Mouse (Mus musculus): Measurements from ENCODE around the gene Faf1. TPM values are rescaled to one million over a fixed set of nuclear protein-coding genes. Genes with fewer than 3 reads are reported as not detected.

Gene Faf1
- polyA plus RNA-seq, 1 experiment from 2014 or later, result 14.5 TPM

DNA sequence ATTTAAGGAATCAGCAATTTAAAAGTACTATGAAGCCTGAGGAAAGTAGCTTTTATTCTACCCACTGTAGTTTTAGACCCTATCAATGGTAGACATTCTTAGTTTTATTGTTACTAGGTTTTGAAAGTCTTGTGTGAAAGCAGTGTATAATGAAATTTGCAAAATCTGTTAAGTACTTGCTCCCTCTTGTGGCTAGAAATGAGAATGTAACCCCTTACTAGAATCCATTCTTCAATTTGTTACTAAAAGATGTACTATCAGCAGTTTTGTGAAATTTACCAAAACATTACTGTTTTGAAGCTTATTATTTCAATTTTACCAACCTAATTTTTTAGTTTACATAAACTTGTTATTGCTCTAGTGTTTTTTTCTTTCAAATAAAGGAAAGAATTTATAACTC, 27.2 kb downstream of the Faf1 start:
- Histone ChIP-seq H3K9me3 (replicated peaks) (no peaks in the 10 kb centered on the region), H3K4me3 (replicated peaks) (no peak overlapping the region), H3K36me3 (replicated peaks) (no peaks in the 10 kb centered on the region), H3K4me1 (replicated peaks) (peaks cover 14% of the 10 kb centered on the region), H3K27me3 (no peaks in the 10 kb centered on the region), H3K27ac (replicated peaks) (no peak overlapping the region), H3K9ac (no peak overlapping the region), H3K4me2 (no peak overlapping the region)
- ATAC-seq (ENCODE audit: insufficient read depth), result no peak

DNA sequence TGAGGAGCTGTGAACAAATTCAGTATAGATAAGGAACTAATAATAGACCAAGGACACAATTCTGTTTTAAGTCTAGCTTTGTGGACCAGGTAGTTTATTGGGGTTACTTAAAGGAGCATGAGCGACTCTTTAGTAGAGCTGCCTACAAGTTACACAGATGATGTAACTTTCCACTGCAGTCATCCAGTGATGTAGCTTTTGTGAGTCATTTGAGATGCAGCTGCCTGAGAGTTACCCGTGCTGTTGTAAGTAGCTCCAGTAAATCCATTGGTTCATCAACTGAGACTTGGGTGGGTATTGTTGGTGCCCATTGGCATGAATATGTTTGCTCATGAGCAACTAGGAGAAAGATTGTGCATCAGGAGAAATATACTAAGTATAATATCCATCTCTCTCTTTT, 29.0 kb downstream of the Faf1 start:
- 80% methylated on average over 2 of the region's 2 CpGs for WGBS (ENCODE audit: insufficient replicate concordance)
- no peaks in the 10 kb centered on the region for H3K36me3 ChIP-seq (replicated peaks)
- no peaks in the 10 kb centered on the region for H3K27me3 ChIP-seq
- H3K4me3 ChIP-seq (replicated peaks), result no peak overlapping the region
- peaks cover 14% of the 10 kb centered on the region for H3K4me1 ChIP-seq (replicated peaks)
- H3K9ac ChIP-seq, result no peak overlapping the region
- H3K4me2 ChIP-seq, result no peak overlapping the region
- ATAC-seq (ENCODE audit: insufficient read depth), result no peak
- H3K9me3 ChIP-seq (replicated peaks), result no peaks in the 10 kb centered on the region
- H3K27ac ChIP-seq (replicated peaks), result no peak overlapping the region

GRCm38 (mm10) chr4:109719281-109719680, 42.9 kb downstream of the Faf1 start:
- WGBS (ENCODE audit: insufficient replicate concordance), result 83% methylated on average over 5 of the region's 5 CpGs
- H3K36me3 ChIP-seq (replicated peaks), result no peaks in the 10 kb centered on the region
- no peaks in the 10 kb centered on the region for H3K27me3 ChIP-seq
- H3K9me3 ChIP-seq (replicated peaks), result no peaks in the 10 kb centered on the region
- H3K4me1 ChIP-seq (replicated peaks), result no peaks in the 10 kb centered on the region
- no peak overlapping the region for H3K4me3 ChIP-seq (replicated peaks)
- no peak for ATAC-seq (ENCODE audit: insufficient read depth)
- no peak overlapping the region for H3K4me2 ChIP-seq
- H3K27ac ChIP-seq (replicated peaks), result no peak overlapping the region
- H3K9ac ChIP-seq, result no peak overlapping the region

DNA sequence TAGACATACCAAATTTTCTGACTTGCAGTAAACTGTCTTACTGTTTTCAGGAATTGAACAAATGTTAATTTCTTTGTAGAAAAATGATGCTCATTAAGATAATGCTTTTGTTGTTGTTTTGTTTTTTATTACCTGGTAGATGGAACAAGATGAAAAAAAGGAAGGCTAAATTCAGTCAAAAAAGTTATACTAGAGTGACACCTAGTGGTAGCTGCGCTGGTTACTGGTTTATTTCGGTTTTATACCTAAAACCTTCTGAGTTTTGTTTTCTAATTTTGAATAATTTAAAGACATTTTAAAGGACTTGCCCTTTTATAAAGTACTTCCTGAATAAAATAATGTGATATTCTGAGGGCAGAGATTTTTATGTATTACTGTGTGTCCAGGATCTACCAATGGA, 52.9 kb downstream of the Faf1 start:
- Histone ChIP-seq H3K27ac (replicated peaks) (no peak overlapping the region), H3K36me3 (replicated peaks) (no peaks in the 10 kb centered on the region), H3K27me3 (no peaks in the 10 kb centered on the region), H3K4me3 (replicated peaks) (no peak overlapping the region), H3K9ac (no peak overlapping the region), H3K4me2 (no peak overlapping the region), H3K9me3 (replicated peaks) (no peaks in the 10 kb centered on the region), H3K4me1 (replicated peaks) (no peaks in the 10 kb centered on the region)
- ATAC-seq (ENCODE audit: insufficient read depth), result no peak
- WGBS (ENCODE audit: insufficient replicate concordance), result 7% methylated on average over 2 of the region's 2 CpGs

GRCm38 (mm10) chr4:109735754-109736153, 59.4 kb downstream of the Faf1 start:
- no peak overlapping the region for H3K9ac ChIP-seq

DNA sequence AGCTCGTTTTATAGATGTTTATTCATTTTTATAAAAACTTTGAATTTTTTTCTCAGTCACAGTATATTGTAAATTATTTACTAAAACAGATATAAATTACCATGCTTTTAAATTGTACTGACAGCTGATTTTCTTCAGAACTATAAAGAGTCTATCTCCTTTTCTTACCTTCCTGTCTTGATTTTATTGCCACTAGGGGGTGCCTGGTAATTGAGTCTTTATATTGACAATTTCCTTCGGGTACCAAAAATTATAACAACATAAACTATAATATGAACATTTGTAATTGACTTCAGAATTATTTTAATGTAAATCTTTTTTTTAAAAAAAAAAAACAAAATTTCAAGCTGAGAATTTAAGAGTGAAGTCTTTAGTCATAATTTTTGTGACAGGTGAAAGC, 67.6 kb downstream of the Faf1 start:
- H3K4me2 ChIP-seq, result no peak overlapping the region
- no peaks in the 10 kb centered on the region for H3K9me3 ChIP-seq (replicated peaks)
- no peaks in the 10 kb centered on the region for H3K4me1 ChIP-seq (replicated peaks)
- no peak overlapping the region for H3K27ac ChIP-seq (replicated peaks)
- WGBS (ENCODE audit: insufficient replicate concordance), result 66% methylated on average over 2 of the region's 2 CpGs
- peaks cover 5% of the 10 kb centered on the region; the same call in 1 of the 2 replicates for H3K36me3 ChIP-seq (replicated peaks)
- H3K27me3 ChIP-seq, result no peaks in the 10 kb centered on the region
- no peak overlapping the region for H3K4me3 ChIP-seq (replicated peaks)
- H3K9ac ChIP-seq, result no peak overlapping the region
- no peak for ATAC-seq (ENCODE audit: insufficient read depth)

More at GRCm38 (mm10) chr4:109735754-109736153, 59.4 kb downstream of the Faf1 start:
- Histone ChIP-seq H3K36me3 (replicated peaks) (0 out of 2 replicates have a peak, but pooled peaks cover 7% of the 10 kb centered on the region), H3K4me2 (no peak overlapping the region), H3K27ac (replicated peaks) (no peak overlapping the region), H3K4me3 (replicated peaks) (no peak overlapping the region), H3K9me3 (replicated peaks) (no peaks in the 10 kb centered on the region), H3K4me1 (replicated peaks) (no peaks in the 10 kb centered on the region), H3K27me3 (no peaks in the 10 kb centered on the region)
- WGBS (ENCODE audit: insufficient replicate concordance), result 68% methylated on average over 1 of the region's 1 CpGs
- ATAC-seq (ENCODE audit: insufficient read depth), result no peak

- WGBS (ENCODE audit: insufficient replicate concordance), result 40% methylated on average over 2 of the region's 2 CpGs
- H3K9me3 ChIP-seq (replicated peaks), result no peaks in the 10 kb centered on the region
- H3K4me3 ChIP-seq (replicated peaks), result no peak overlapping the region
- no peak overlapping the region for H3K9ac ChIP-seq
- no peak overlapping the region for H3K4me2 ChIP-seq
- H3K27ac ChIP-seq (replicated peaks), result no peak overlapping the region
- no peaks in the 10 kb centered on the region for H3K4me1 ChIP-seq (replicated peaks)
- no peak for ATAC-seq (ENCODE audit: insufficient read depth)
- peaks cover 7% of the 10 kb centered on the region for H3K36me3 ChIP-seq (replicated peaks)
- no peaks in the 10 kb centered on the region for H3K27me3 ChIP-seq
Observed at GRCm38 (mm10) chr4:109759031-109759430, 82.6 kb downstream of the Faf1 start.

DNA sequence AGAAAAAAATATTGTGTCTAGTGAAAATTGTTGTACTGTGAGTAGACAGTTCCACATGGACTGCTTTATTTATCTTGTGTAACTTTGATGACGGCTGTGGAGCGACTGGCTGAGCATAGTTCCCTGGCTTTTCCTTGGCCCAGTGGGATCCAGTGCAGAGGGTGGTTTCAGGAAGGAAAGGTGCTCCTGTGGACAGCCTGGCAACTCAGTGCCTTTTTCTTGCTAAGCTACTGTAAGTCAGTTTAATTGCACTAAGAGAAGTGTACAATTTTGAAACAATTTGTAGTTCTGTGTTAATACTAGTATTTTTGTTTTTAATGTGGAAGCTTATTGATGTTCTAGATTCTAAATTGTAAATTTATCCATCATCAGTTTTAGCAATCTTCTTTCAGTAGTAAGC, 83.5 kb downstream of the Faf1 start:
- WGBS (ENCODE audit: insufficient replicate concordance), result 66% methylated on average over 2 of the region's 2 CpGs
- Histone ChIP-seq H3K4me1 (replicated peaks) (no peaks in the 10 kb centered on the region), H3K4me2 (no peak overlapping the region), H3K36me3 (replicated peaks) (0 out of 2 replicates have a peak, but pooled peaks cover 2% of the 10 kb centered on the region), H3K27me3 (no peaks in the 10 kb centered on the region), H3K9ac (no peak overlapping the region), H3K9me3 (replicated peaks) (no peaks in the 10 kb centered on the region), H3K4me3 (replicated peaks) (no peak overlapping the region), H3K27ac (replicated peaks) (no peak overlapping the region)
- ATAC-seq (ENCODE audit: insufficient read depth), result no peak

GRCm38 (mm10) chr4:109760501-109760900, 84.1 kb downstream of the Faf1 start:
- no peak for ATAC-seq (ENCODE audit: insufficient read depth)
- WGBS (ENCODE audit: insufficient replicate concordance), result 61% methylated on average over 3 of the region's 3 CpGs
- H3K4me1 ChIP-seq (replicated peaks), result no peaks in the 10 kb centered on the region

DNA sequence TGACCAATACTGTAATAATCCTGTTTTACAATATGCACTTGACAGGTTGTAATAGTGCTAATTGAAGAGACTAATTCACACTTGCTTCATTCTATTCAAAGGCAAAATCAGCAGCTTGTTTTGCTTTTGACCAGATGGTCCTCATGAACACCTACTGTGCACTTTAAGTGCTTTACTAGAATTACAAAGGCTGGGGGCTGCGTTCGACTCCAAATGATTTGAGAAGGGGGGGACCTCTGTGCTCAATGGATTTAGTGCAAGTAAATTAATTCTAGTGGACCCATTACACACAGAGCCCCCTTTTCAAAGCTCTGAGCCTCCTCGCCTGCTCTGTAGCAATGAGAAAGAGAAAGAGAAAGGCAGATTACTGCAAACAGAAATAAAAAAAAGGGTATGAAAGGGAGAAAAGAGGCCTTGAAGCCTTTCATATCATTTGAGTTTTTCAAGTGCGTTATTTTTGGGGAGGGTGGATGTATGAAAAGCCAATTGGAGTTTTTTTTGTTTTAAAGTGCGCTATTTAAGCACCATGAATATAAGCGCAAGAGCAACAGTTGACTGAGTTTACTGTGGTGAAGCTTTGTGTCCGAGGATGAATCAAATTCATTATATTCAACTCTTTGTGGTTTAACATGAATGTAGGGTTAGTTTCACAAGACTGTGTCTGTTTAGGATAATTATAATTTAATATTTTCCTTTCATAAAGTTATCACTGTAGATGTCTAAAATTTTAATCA, 86.5 kb downstream of the Faf1 start:
- Histone ChIP-seq H3K27ac (replicated peaks) (no peak overlapping the region), H3K36me3 (replicated peaks) (no peaks in the 10 kb centered on the region), H3K4me3 (replicated peaks) (no peak overlapping the region), H3K9me3 (replicated peaks) (no peaks in the 10 kb centered on the region), H3K4me2 (no peak overlapping the region), H3K4me1 (replicated peaks) (no peaks in the 10 kb centered on the region), H3K27me3 (no peaks in the 10 kb centered on the region), H3K9ac (no peak overlapping the region)
- WGBS (ENCODE audit: insufficient replicate concordance), result 78% methylated on average over 7 of the region's 7 CpGs
- ATAC-seq (ENCODE audit: insufficient read depth), result no peak

More at GRCm38 (mm10) chr4:109760501-109760900, 84.1 kb downstream of the Faf1 start:
- H3K27ac ChIP-seq (replicated peaks), result no peak overlapping the region
- no peaks in the 10 kb centered on the region for H3K9me3 ChIP-seq (replicated peaks)
- no peak overlapping the region for H3K4me2 ChIP-seq
- 0 out of 2 replicates have a peak, but pooled peaks cover 2% of the 10 kb centered on the region for H3K36me3 ChIP-seq (replicated peaks)
- no peak overlapping the region for H3K9ac ChIP-seq
- H3K4me3 ChIP-seq (replicated peaks), result no peak overlapping the region
- no peaks in the 10 kb centered on the region for H3K27me3 ChIP-seq

- WGBS (ENCODE audit: insufficient replicate concordance), result 73% methylated on average over 1 of the region's 1 CpGs
- Histone ChIP-seq H3K4me1 (replicated peaks) (no peaks in the 10 kb centered on the region), H3K9me3 (replicated peaks) (no peaks in the 10 kb centered on the region), H3K27ac (replicated peaks) (no peak overlapping the region), H3K4me2 (no peak overlapping the region), H3K27me3 (no peaks in the 10 kb centered on the region), H3K9ac (no peak overlapping the region), H3K36me3 (replicated peaks) (no peaks in the 10 kb centered on the region), H3K4me3 (replicated peaks) (no peak overlapping the region)
- ATAC-seq (ENCODE audit: insufficient read depth), result no peak
Observed at GRCm38 (mm10) chr4:109769071-109769470, 92.7 kb downstream of the Faf1 start.

GRCm38 (mm10) chr4:109782577-109783114, 106.3 kb downstream of the Faf1 start:
- no peaks in the 10 kb centered on the region for H3K36me3 ChIP-seq (replicated peaks)
- H3K9ac ChIP-seq, result no peak overlapping the region
- no peaks in the 10 kb centered on the region for H3K27me3 ChIP-seq
- no peak for ATAC-seq (ENCODE audit: insufficient read depth)
- H3K4me2 ChIP-seq, result no peak overlapping the region
- H3K27ac ChIP-seq (replicated peaks), result no peak overlapping the region
- no peaks in the 10 kb centered on the region for H3K9me3 ChIP-seq (replicated peaks)
- 83% methylated on average over 4 of the region's 4 CpGs for WGBS (ENCODE audit: insufficient replicate concordance)
- no peaks in the 10 kb centered on the region for H3K4me1 ChIP-seq (replicated peaks)
- no peak overlapping the region for H3K4me3 ChIP-seq (replicated peaks)
